Mouse (Mus musculus): ENCODE measurements at regions not wholly inside any gene's neighbourhood (a gene's known extent, or its start where the extent isn't known, plus 50 kb on each side); places are given as distances from the start of the nearest gene placed in this dataset.

DNA sequence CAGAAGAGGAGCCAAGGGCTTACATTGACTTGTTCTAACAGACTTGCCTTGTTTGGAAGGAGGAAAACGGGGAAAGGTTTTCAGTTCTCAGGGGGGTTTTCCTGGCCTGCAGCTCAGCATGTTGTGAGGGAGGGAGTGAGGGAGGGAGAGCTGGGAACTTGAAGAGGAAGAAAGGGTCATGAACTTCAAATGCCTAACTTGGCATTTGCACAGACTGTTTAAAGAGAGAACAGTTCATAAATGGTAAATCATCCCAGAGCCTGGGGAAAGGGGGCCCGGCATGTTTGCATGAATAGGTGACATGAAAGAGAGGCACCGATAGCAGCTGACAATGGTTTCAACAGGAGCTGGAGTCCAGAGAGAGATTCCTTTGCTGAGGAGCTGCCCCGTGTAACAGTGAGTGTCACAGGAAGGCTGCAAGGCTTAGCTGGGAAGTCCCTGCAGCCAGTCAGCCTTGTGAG is 51.3 kb upstream of the Cxcr4 start:
- no peak for TF ChIP-seq TCF12 (IDR thresholded peaks at IDR 0.05; ENCODE audit: insufficient read depth, poor library complexity, severe bottlenecking)
- no peak for TF ChIP-seq POLR2A (IDR thresholded peaks at IDR 0.05; ENCODE audit: insufficient read length, low read depth)
- no peak for TF ChIP-seq TCF3 (IDR thresholded peaks at IDR 0.05; ENCODE audit: insufficient read length, low read depth)
- TF ChIP-seq CEBPB (IDR thresholded peaks at IDR 0.05; ENCODE audit: insufficient read depth, poor library complexity, severe bottlenecking), result no peak
- no peak for TF ChIP-seq MAX (IDR thresholded peaks at IDR 0.05; ENCODE audit: low read depth)
- no peak for TF ChIP-seq POLR2AphosphoS2 (IDR thresholded peaks at IDR 0.05; ENCODE audit: insufficient read length, low read depth)
- TF ChIP-seq MYOD1 (IDR thresholded peaks at IDR 0.05; ENCODE audit: control insufficient read depth in 1 of 3, insufficient read length in 2 of 3, low read depth in 2 of 3), result no peak
- no peak for TF ChIP-seq USF1 (IDR thresholded peaks at IDR 0.05; ENCODE audit: low read depth)
- TF ChIP-seq E2F4 (IDR thresholded peaks at IDR 0.05; ENCODE audit: insufficient read depth), result no peak
- TF ChIP-seq REST (IDR thresholded peaks at IDR 0.05; ENCODE audit: insufficient read depth, insufficient read length), result no peak
- no peak for TF ChIP-seq SRF (IDR thresholded peaks at IDR 0.05; ENCODE audit: control insufficient read depth, insufficient read length, low read depth)
- no peak for TF ChIP-seq MYOG (IDR thresholded peaks at IDR 0.05; ENCODE audit: control insufficient read depth in 1 of 3, insufficient read depth in 1 of 3, insufficient read length in 2 of 3, low read depth in 2 of 3)
- H3ac ChIP-seq (ENCODE audit: control insufficient read depth, insufficient read length), result no peak overlapping the region
- H3K4me3 ChIP-seq, result no peak overlapping the region
- no peaks in the 10 kb centered on the region for H3K79me2 ChIP-seq (ENCODE audit: control insufficient read depth, insufficient read depth)
- no peaks in the 10 kb centered on the region for H3K36me3 ChIP-seq (ENCODE audit: control insufficient read depth, insufficient read depth)
- H3K27me3 ChIP-seq (ENCODE audit: control insufficient read depth, insufficient read depth, insufficient read length), result no peaks in the 10 kb centered on the region
- no peak overlapping the region for H3K4me2 ChIP-seq (ENCODE audit: low read depth)

DNA sequence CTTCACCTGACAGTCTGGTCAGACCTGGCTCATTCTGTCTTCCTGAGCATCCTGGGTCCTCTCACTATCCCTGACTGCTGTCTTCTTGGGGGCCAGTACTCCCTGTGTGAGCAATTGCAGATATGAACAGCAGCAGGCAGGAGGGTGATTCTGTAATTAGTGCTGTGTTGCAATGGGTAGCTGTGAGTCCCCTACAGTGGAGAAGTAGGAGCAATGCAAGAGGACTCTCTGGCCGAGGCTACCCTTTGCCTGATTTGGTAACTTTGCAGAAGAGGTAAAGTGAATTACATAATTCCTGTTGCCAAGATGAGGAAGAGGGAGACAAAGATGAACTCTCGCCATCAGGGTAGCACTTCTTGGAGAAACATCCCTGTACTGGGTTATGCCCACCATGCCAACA is 50.1 kb upstream of the Cxcr4 start:
- TF ChIP-seq MAX (IDR thresholded peaks at IDR 0.05; ENCODE audit: low read depth) (no peak), MYOD1 (IDR thresholded peaks at IDR 0.05; ENCODE audit: control insufficient read depth in 1 of 3, insufficient read length in 2 of 3, low read depth in 2 of 3) (no peak), TCF12 (IDR thresholded peaks at IDR 0.05; ENCODE audit: insufficient read depth, poor library complexity, severe bottlenecking) (no peak), E2F4 (IDR thresholded peaks at IDR 0.05; ENCODE audit: insufficient read depth) (no peak), REST (IDR thresholded peaks at IDR 0.05; ENCODE audit: insufficient read depth, insufficient read length) (no peak), USF1 (IDR thresholded peaks at IDR 0.05; ENCODE audit: low read depth) (no peak), POLR2A (IDR thresholded peaks at IDR 0.05; ENCODE audit: insufficient read length, low read depth) (no peak), TCF3 (IDR thresholded peaks at IDR 0.05; ENCODE audit: insufficient read length, low read depth) (no peak), SRF (IDR thresholded peaks at IDR 0.05; ENCODE audit: control insufficient read depth, insufficient read length, low read depth) (no peak), CEBPB (IDR thresholded peaks at IDR 0.05; ENCODE audit: insufficient read depth, poor library complexity, severe bottlenecking) (no peak), POLR2AphosphoS2 (IDR thresholded peaks at IDR 0.05; ENCODE audit: insufficient read length, low read depth) (no peak), MYOG (IDR thresholded peaks at IDR 0.05; ENCODE audit: control insufficient read depth in 1 of 3, insufficient read depth in 1 of 3, insufficient read length in 2 of 3, low read depth in 2 of 3) (no peak)
- Histone ChIP-seq H3K4me2 (ENCODE audit: low read depth) (no peak overlapping the region), H3K4me3 (no peak overlapping the region), H3K36me3 (ENCODE audit: control insufficient read depth, insufficient read depth) (no peaks in the 10 kb centered on the region), H3ac (ENCODE audit: control insufficient read depth, insufficient read length) (no peak overlapping the region), H3K27me3 (ENCODE audit: control insufficient read depth, insufficient read depth, insufficient read length) (no peaks in the 10 kb centered on the region), H3K79me2 (ENCODE audit: control insufficient read depth, insufficient read depth) (no peaks in the 10 kb centered on the region)

All from myocyte (in vitro differentiated cells).